Mouse (Mus musculus): ENCODE data around the gene Plet1. TPM values are rescaled to one million over a fixed set of nuclear protein-coding genes. Genes with fewer than 3 reads are reported as not detected.
A peak's percentile ranks its signal among the peaks of the same experiment; 100 is the strongest.

The Plet1 gene
- total RNA-seq, 4 experiments from 2014 or later: 0.36 to 0.39 TPM; not detected in 2

DNA sequence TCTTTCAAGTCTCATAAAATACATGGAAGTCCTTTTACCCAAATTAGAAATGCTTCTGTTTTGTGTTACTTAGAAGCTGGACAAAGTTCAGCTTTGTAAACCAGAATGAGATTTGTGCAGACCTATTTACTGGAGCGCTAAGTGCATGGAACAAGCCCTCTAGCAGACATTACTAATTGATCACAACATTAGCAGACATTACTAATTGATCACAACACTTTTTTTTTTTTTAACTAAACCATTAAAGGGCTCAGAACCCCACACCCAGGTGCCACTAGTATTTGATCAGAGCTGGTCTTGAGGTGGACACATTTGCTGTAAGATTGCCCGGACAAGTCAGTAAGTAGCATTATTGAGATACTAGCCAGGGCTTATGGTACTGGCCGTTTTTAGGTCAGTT lies 39.5 kb downstream of the Plet1 start:
- DNase-seq (ENCODE audit: low spot score in 2 of 2): no peak

DNA sequence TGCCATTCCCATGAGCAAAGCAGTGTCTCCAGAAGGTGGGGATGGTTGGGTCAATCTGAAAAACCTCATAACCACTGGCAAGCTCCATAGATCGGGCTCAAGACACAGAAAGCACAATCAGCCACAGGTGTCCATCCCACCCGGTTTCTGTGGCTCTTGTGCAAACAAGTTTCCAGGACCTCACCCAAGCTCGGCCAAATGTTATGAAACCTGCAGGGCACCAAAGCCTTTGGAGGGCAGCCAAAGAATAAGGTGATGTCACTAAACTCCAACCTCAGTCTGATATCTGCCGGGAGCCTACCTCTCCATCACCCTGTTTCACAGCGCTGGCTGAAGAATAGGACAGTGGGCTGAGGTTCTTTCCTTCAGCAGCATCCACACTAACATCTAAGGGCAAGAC lies 41.6 kb downstream of the Plet1 start:
- no peak for DNase-seq (ENCODE audit: low spot score in 2 of 2)

DNA sequence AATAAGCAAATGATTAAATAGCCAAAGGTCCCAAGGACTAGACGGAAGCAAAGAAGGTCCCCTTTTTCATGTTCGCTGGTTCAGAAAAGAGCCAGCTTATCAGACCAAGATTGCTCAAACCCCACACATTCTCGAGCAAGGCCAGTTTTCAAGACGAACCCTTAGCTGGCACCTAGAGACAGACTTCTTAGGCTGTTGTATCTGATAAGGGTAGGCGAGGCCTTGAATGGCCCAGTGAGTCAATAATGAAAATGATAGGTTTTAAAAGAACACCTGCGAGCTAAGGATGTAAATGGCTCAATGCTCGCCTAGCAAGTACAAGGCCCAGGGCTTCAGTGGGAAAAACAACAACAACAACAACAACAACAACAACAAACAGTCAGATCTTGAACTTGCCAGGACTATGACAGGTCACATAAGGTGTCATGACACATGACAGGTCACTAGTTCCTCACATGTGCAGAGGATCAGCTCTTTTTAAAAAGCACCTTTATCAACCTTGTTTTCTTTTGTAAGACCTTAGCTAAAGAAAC lies 42.3 kb downstream of the Plet1 start:
- no peak for DNase-seq (ENCODE audit: low spot score in 2 of 2)

DNA sequence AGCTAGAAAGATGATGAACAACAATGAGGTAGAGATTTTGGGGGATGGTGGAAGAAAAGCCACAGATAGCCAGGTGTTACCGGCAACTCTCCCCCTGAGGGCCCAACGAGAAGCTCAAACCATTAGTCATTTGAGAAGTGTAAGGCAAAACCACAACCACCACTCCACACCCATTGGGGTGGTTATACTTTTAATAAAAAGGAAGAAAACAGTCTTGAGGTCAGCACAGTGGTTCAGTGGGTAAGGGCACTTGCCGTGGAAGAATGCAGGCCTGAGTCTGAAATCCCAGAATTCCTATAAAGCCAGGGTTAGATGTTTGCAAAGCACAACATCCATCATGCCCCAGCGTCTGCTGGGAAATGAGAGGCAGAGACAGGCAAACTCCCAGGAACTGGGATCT lies 43.0 kb downstream of the Plet1 start:
- no peak for DNase-seq (ENCODE audit: low spot score in 2 of 2)

DNA sequence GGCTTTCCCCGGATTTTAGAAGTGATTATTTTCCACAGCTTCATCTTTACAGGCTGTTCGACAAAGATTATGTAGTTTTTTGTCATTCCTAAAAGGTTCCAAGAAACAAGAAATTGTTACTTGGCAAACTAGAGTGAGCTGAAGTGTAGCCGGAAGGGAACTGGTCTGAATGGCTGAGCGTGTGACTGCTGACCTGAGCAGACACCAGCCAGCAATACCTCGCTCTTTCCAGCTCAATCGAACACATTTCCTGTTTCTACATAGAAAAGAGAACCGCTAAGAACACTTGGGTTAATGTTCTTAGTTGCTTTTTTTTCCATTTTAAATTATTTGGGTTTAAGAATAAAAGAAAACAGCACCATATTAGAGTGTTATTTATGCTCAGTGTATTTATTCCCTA lies 45.8 kb downstream of the Plet1 start:
- no peak for DNase-seq (ENCODE audit: low spot score in 2 of 2)

DNA sequence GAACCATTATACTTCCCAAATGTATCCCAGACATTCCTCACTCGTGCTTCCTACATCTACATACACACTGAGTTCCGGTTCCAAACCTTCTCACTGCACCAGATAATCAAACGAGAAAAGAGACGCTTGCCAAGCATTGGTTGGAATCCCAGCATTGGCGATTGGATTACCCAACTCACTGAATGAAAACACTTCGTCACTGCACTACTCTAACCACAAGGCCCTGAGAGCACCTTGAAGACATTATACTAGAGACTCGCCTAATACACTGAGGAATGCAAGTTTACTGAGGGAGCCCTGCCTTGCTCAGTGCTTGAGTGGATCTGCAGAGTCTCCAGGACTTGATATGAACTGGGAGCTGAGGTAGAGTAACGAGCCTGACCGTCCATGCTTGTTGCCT lies 48.1 kb downstream of the Plet1 start:
- no peak for DNase-seq (ENCODE audit: low spot score in 2 of 2)

DNA sequence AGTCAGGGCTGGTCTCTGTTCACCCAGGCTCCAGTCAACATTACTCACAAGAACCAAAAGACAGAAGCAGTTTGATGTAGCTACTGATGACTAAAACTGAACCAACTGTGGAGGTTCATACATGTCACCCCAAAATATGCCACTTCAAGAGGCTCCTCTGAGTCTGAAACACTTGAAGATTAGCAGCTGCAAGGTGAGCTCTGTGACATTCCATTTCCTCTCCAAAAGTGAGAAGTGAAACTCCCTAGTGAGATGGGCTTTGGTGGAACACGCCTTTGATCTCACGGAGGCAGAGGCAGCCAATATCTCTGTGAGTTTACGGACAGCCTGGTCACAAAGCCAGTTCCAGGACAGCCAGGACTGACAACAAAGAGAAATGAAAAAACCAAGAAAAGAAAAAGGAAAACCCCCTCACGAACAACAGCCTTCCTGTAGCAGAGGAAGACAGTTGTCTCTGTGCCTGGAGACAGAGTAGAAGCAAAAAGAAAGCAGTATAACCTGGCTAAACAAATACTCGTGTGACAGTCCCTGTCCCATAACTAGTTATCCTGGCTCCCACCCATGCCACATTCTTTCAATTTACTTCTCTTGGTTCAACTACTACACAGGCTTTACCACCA lies 53.6 kb downstream of the Plet1 start:
- DNase-seq (ENCODE audit: low spot score in 2 of 2): no peak

DNA sequence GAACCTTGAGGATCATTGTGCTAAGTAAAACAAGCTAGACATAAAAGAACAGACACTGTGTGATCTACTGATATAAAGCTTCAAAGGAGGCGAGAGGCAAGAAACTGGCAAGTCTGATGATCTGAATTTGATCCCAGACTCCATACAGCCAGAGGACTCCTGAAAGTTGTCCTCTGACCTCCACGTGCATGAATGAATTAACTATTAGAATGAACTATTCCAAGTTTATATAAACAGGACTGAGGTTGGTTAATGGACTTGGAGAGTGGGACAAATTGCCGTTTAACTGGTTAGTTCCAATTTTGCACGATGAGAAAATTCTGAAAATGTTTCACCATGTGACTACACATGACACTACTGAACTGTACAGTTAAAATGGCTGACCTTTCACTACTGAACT lies 54.6 kb downstream of the Plet1 start:
- DNase-seq (ENCODE audit: low spot score in 2 of 2): no peak

DNA sequence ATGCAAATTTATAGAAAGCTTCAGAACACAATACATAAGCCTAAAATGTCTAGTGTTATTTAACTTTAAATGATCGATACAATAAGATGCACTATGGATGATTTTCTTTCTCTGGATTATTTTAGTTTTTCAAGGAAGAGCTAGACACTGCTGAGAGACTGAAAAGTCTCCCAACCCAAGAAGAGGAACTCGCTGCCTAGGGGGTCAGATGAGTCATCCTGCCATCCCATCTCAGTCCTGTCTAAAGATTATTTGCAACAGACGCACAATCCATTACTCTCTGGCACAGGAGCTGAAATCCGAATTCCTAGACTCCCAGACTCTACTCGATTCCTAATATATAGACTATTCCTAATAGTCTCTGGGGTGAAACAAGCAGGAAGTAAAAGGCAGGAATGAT lies 57.9 kb downstream of the Plet1 start:
- DNase-seq (ENCODE audit: low spot score in 2 of 2): no peak

DNA sequence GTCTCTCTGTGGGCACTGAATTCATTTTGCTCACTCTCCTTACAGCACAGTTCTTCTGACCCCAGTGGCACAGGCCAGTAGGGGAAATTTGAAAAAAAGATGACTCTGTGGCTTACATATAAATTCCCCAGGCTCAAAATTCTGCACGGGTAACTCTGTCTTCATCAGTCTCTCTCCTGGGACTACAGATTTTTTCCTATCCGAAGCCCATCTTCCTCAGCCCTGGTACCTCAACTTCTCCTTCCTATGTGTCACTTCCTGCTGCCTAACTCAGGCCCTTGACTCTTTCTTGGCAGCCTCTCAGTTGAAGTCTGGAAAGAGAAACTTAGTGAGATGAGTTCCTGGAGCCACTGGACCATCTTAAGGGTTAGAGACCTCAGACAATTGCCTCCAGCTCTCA lies 59.2 kb downstream of the Plet1 start:
- no peak for DNase-seq (ENCODE audit: low spot score in 2 of 2)

DNA sequence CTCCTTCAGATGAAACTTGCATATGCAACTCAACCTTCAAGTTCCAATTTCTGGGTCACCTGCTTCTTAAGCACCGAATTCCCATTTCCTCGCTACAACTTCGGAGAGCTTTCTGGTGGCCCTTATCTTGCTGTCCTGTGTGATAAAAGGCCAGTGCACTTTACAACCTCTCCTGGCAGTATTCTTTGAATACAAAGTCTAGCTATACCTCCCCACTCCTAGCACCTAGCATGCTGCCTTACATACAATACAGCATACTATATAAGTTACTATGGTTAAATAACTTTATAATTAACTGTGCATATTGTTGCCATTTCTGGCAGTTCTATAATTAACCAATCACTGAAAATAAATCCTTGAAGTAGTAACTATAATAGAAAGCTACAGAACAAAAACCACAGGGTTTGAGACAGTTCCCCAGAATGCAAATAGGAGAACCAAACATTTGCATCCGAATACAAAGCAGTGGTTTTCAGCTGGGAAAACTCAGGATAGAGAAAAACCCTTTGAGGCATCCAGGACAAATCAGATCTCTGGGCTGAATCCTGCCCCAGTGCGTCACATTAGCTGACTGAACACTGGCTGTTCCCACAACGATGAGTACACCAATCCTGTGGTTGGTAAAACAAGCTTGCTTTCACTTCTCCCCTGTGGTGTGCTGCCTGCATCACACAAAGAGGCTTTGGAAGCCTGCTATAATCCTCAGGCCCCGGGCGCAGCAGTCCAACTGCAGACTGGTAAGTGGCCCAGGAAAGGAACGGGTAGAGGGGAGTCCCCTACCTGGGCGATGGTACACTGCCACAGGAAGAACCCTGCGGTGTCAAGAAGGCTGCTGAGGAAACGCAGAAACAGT lies 60.1 kb downstream of the Plet1 start, which contains the start of gene Il18:
Il18 (plus strand) TSS at position 587 of the 853 bp plus-strand sequence.
- DNase-seq (ENCODE audit: low spot score in 2 of 2): peak; percentile 77 to 86

DNA sequence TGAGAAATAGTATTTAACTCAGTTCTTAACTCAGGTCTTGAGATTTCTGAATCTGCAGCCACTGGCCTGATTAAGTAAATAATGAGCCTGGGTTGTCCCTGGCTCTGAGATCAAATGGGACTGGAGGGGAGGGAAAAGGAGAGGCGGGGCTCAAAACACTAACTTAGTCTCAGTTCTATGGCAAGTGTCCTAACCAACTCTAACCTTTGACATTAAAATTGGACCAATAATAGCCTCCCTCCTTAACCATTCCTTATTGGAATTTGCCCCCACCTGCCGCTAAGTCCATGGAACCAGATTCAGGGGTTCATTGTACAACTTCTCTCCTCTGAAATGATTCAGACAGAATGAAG lies 60.7 kb downstream of the Plet1 start, which contains the start of gene Bco2:
Bco2 (minus strand) TSS at position 88 of the 353 bp plus-strand sequence.
- DNase-seq (ENCODE audit: low spot score in 2 of 2): no peak

Other genes with a start within 250 kb of the Plet1 start
- gene Rpl10-ps3, start 149.6 kb upstream of the Plet1 start, total RNA-seq (2022): 100 to 1,000 TPM; 449 to 526 (median 506) TPM
- gene Pts, start 34.2 kb downstream of the Plet1 start, total RNA-seq (2022): 10 to 100 TPM; 34.3 to 38.0 (median 35.7) TPM
- gene Il18, start 60.3 kb downstream of the Plet1 start, total RNA-seq (2022): 10 to 100 TPM; 25.3 to 29.3 (median 27.6) TPM
- gene Bco2, start 60.7 kb downstream of the Plet1 start, total RNA-seq (2022): 1 to 10 TPM; 3.2 to 5.4 (median 4.1) TPM
- gene Tex12, start 66.8 kb downstream of the Plet1 start, total RNA-seq (2022): not detected
- gene Sdhd, start 109.3 kb downstream of the Plet1 start, total RNA-seq (2022): 100 to 1,000 TPM; 108 to 126 (median 114) TPM
- gene Timm8b, start 109.4 kb downstream of the Plet1 start, total RNA-seq (2022): 100 to 1,000 TPM; 182 to 219 (median 194) TPM
- 1 to 10 TPM; 2.7 to 6.2 (median 5.7) TPM for gene Pih1d2, start 122.8 kb downstream of the Plet1 start, total RNA-seq (2022)
- 10 to 100 TPM; 17.0 to 23.7 (median 19.5) TPM for gene Nkapd1, start 122.9 kb downstream of the Plet1 start, total RNA-seq (2022)
- gene Dlat, start 165.3 kb downstream of the Plet1 start, total RNA-seq (2022): 100 to 1,000 TPM; 117 to 138 (median 125) TPM
- gene Dixdc1, start 245.0 kb downstream of the Plet1 start, total RNA-seq (2022): 100 to 1,000 TPM in 2 of 4 experiments, 10 to 100 TPM in 2; 67.3 to 107 (median 93.0) TPM